Mouse (Mus musculus): ENCODE results near the gene Ptprb.

Gene Ptprb

GRCm38 (mm10) chr10:116275280-116275679 is at the start of gene Ptprb:
Gene Ptprb, plus strand, starts transcription at chr10:116275523.
- no peaks in the 10 kb centered on the region for H3K27me3 ChIP-seq (ENCODE audit: control insufficient read depth, insufficient read depth, low read length, poor library complexity, severe bottlenecking)
- no peaks in the 10 kb centered on the region for H3K36me3 ChIP-seq (ENCODE audit: control insufficient read depth, insufficient read depth, low read length, poor library complexity, severe bottlenecking)
- no peak for DNase-seq (ENCODE audit: low read depth, low spot score)

- DNase-seq (ENCODE audit: low read depth, low spot score), result no peak
- H3K36me3 ChIP-seq (ENCODE audit: control insufficient read depth, insufficient read depth, low read length, poor library complexity, severe bottlenecking), result no peaks in the 10 kb centered on the region
- H3K27me3 ChIP-seq (ENCODE audit: control insufficient read depth, insufficient read depth, low read length, poor library complexity, severe bottlenecking), result no peaks in the 10 kb centered on the region
These were observed 40.0 kb upstream of the Ptprb start for GRCm38 (mm10) chr10:116235299-116235698.

GRCm38 (mm10) chr10:116242200-116242599 is 33.1 kb upstream of the Ptprb start:
- no peaks in the 10 kb centered on the region for H3K36me3 ChIP-seq (ENCODE audit: control insufficient read depth, insufficient read depth, low read length, poor library complexity, severe bottlenecking)
- DNase-seq (ENCODE audit: low read depth, low spot score), result no peak
- no peaks in the 10 kb centered on the region for H3K27me3 ChIP-seq (ENCODE audit: control insufficient read depth, insufficient read depth, low read length, poor library complexity, severe bottlenecking)

- Histone ChIP-seq H3K36me3 (ENCODE audit: control insufficient read depth, insufficient read depth, low read length, poor library complexity, severe bottlenecking) (no peaks in the 10 kb centered on the region), H3K27me3 (ENCODE audit: control insufficient read depth, insufficient read depth, low read length, poor library complexity, severe bottlenecking) (no peaks in the 10 kb centered on the region)
- DNase-seq (ENCODE audit: low read depth, low spot score), result no peak
These were observed 31.9 kb upstream of the Ptprb start for GRCm38 (mm10) chr10:116243373-116243772.

GRCm38 (mm10) chr10:116245632-116246031 is 29.7 kb upstream of the Ptprb start:
- Histone ChIP-seq H3K36me3 (ENCODE audit: control insufficient read depth, insufficient read depth, low read length, poor library complexity, severe bottlenecking) (no peaks in the 10 kb centered on the region), H3K27me3 (ENCODE audit: control insufficient read depth, insufficient read depth, low read length, poor library complexity, severe bottlenecking) (no peaks in the 10 kb centered on the region)
- no peak for DNase-seq (ENCODE audit: low read depth, low spot score)

- no peaks in the 10 kb centered on the region for H3K27me3 ChIP-seq (ENCODE audit: control insufficient read depth, insufficient read depth, low read length, poor library complexity, severe bottlenecking)
- H3K36me3 ChIP-seq (ENCODE audit: control insufficient read depth, insufficient read depth, low read length, poor library complexity, severe bottlenecking), result no peaks in the 10 kb centered on the region
- no peak for DNase-seq (ENCODE audit: low read depth, low spot score)
These were observed 22.7 kb upstream of the Ptprb start for GRCm38 (mm10) chr10:116252668-116253067.

- DNase-seq (ENCODE audit: low read depth, low spot score), result no peak
- no peaks in the 10 kb centered on the region for H3K36me3 ChIP-seq (ENCODE audit: control insufficient read depth, insufficient read depth, low read length, poor library complexity, severe bottlenecking)
- no peaks in the 10 kb centered on the region for H3K27me3 ChIP-seq (ENCODE audit: control insufficient read depth, insufficient read depth, low read length, poor library complexity, severe bottlenecking)
These were observed 21.4 kb upstream of the Ptprb start for GRCm38 (mm10) chr10:116253972-116254371.

- DNase-seq (ENCODE audit: low read depth, low spot score), result no peak
- Histone ChIP-seq H3K27me3 (ENCODE audit: control insufficient read depth, insufficient read depth, low read length, poor library complexity, severe bottlenecking) (no peaks in the 10 kb centered on the region), H3K36me3 (ENCODE audit: control insufficient read depth, insufficient read depth, low read length, poor library complexity, severe bottlenecking) (no peaks in the 10 kb centered on the region)
These were observed 16.0 kb upstream of the Ptprb start for GRCm38 (mm10) chr10:116259298-116259697.

- no peak for DNase-seq (ENCODE audit: low read depth, low spot score)
- H3K36me3 ChIP-seq (ENCODE audit: control insufficient read depth, insufficient read depth, low read length, poor library complexity, severe bottlenecking), result no peaks in the 10 kb centered on the region
These were observed 14.5 kb upstream of the Ptprb start for GRCm38 (mm10) chr10:116260658-116261433.

GRCm38 (mm10) chr10:116261559-116261958 is 13.8 kb upstream of the Ptprb start:
- no peak for DNase-seq (ENCODE audit: low read depth, low spot score)
- H3K36me3 ChIP-seq (ENCODE audit: control insufficient read depth, insufficient read depth, low read length, poor library complexity, severe bottlenecking), result no peaks in the 10 kb centered on the region
- H3K27me3 ChIP-seq (ENCODE audit: control insufficient read depth, insufficient read depth, low read length, poor library complexity, severe bottlenecking), result no peaks in the 10 kb centered on the region

More at GRCm38 (mm10) chr10:116260658-116261433, 14.5 kb upstream of the Ptprb start:
- no peaks in the 10 kb centered on the region for H3K27me3 ChIP-seq (ENCODE audit: control insufficient read depth, insufficient read depth, low read length, poor library complexity, severe bottlenecking)

- Histone ChIP-seq H3K27me3 (ENCODE audit: control insufficient read depth, insufficient read depth, low read length, poor library complexity, severe bottlenecking) (no peaks in the 10 kb centered on the region), H3K36me3 (ENCODE audit: control insufficient read depth, insufficient read depth, low read length, poor library complexity, severe bottlenecking) (no peaks in the 10 kb centered on the region)
- no peak for DNase-seq (ENCODE audit: low read depth, low spot score)
These were observed 10.8 kb upstream of the Ptprb start for GRCm38 (mm10) chr10:116264521-116264920.

GRCm38 (mm10) chr10:116266561-116267433 is 8.5 kb upstream of the Ptprb start:
- no peaks in the 10 kb centered on the region for H3K36me3 ChIP-seq (ENCODE audit: control insufficient read depth, insufficient read depth, low read length, poor library complexity, severe bottlenecking)
- no peak for DNase-seq (ENCODE audit: low read depth, low spot score)
- no peaks in the 10 kb centered on the region for H3K27me3 ChIP-seq (ENCODE audit: control insufficient read depth, insufficient read depth, low read length, poor library complexity, severe bottlenecking)

GRCm38 (mm10) chr10:116267434-116267822 is 7.9 kb upstream of the Ptprb start:
- no peak for DNase-seq (ENCODE audit: low read depth, low spot score)
- Histone ChIP-seq H3K27me3 (ENCODE audit: control insufficient read depth, insufficient read depth, low read length, poor library complexity, severe bottlenecking) (no peaks in the 10 kb centered on the region), H3K36me3 (ENCODE audit: control insufficient read depth, insufficient read depth, low read length, poor library complexity, severe bottlenecking) (no peaks in the 10 kb centered on the region)

- no peak for DNase-seq (ENCODE audit: low read depth, low spot score)
- Histone ChIP-seq H3K36me3 (ENCODE audit: control insufficient read depth, insufficient read depth, low read length, poor library complexity, severe bottlenecking) (no peaks in the 10 kb centered on the region), H3K27me3 (ENCODE audit: control insufficient read depth, insufficient read depth, low read length, poor library complexity, severe bottlenecking) (no peaks in the 10 kb centered on the region)
These were observed 7.0 kb upstream of the Ptprb start for GRCm38 (mm10) chr10:116268343-116268742.

Measured in splenic B cell, adult 2 months (primary cell).